Mouse (Mus musculus) thymus, adult 2 months (tissue): ENCODE results near the gene Plcl1. TPM values are rescaled to one million over a fixed set of nuclear protein-coding genes. Genes with fewer than 3 reads are reported as not detected.

Experiments used
- DNase-seq: peaks from one replicate; pipeline ENCODE4 v3.0.0; 2021
- H3K27ac ChIP-seq: fragments of 200-500 bp; 2 replicates; pipeline ENCODE4 v1.5.1; 2012; ENCODE audit warnings: low read length, control low read depth; ENCODE audit not compliant: control insufficient read depth, insufficient read depth
- H3K27me3 ChIP-seq: fragments of 200-500 bp; 2 replicates; pipeline ENCODE4 v1.6.1; 2012; ENCODE audit warnings: mild to moderate bottlenecking, low read length, moderate library complexity, mixed read lengths; ENCODE audit not compliant: control insufficient read depth, insufficient read depth
- H3K36me3 ChIP-seq: fragments of 200-500 bp; 2 replicates; pipeline ENCODE4 v1.6.1; 2012; ENCODE audit warnings: mild to moderate bottlenecking, low read length, moderate library complexity; ENCODE audit not compliant: control insufficient read depth, insufficient read depth
- H3K4me1 ChIP-seq: fragments of 200-500 bp; replicated peaks from 2 replicates; pipeline ENCODE4 v1.6.1; 2012; ENCODE audit warnings: low read length; ENCODE audit not compliant: control insufficient read depth, insufficient read depth
- H3K4me3 ChIP-seq: fragments of 200-500 bp; 2 replicates; pipeline ENCODE4 v1.5.1; 2012; ENCODE audit warnings: mild to moderate bottlenecking, low read length, control low read depth, moderate library complexity; ENCODE audit not compliant: control insufficient read depth, insufficient read depth
- CTCF ChIP-seq: fragments of 200-500 bp; IDR thresholded peaks from 2 replicates; pipeline ENCODE4 v1.5.1; 2012; ENCODE audit warnings: mild to moderate bottlenecking, control low read depth, low read length, moderate library complexity, borderline replicate concordance; ENCODE audit not compliant: control insufficient read depth, poor library complexity, insufficient read depth; ENCODE audit errors: extremely low read depth
- POLR2A ChIP-seq: fragments of 200-500 bp; IDR thresholded peaks from 2 replicates; pipeline ENCODE4 v1.6.1; 2012; ENCODE audit warnings: mild to moderate bottlenecking, low read length, control low read depth, moderate library complexity; ENCODE audit not compliant: control insufficient read depth, poor library complexity, insufficient read depth; ENCODE audit errors: extremely low read depth
- WGBS: fragments of 180-500 bp; shearing (Covaris S2); methylation state at CpG from one replicate; pipeline ENCODE4 v1.1.7; 2018; 5-methylcytosine and 5-hydroxymethylcytosine counted together
- polyA plus RNA-seq: library from polyadenylated mRNA; depleted of rRNA; stranded (reverse); fragments of >200 nt; gene quantifications from 2 replicates; pipeline ENCODE4 v1.2.3, GENCODE M21; 2012

Gene Plcl1
- polyA plus RNA-seq, 1 experiment: 2.7 TPM

DNA sequence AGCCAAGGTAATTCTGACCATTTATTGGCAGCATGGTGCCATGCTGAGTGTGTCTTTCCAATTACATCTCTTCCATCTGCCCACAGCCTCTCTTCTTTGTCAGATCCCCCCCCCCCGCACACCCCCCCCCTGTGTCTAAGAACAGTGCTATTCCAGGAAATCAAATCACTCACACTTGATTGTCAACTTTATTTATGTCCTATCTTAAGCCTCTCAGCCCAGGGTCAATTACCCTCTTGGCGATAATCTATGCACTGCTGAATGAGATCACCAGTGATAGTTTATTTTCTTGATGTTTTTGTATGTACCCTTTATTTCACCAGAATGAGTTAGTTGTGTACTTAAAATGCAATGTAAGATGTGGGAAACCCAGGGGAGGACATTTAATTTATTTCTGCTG lies 176.0 kb downstream of the Plcl1 start:
- no peak for DNase-seq
- Histone ChIP-seq H3K27me3 (no peaks in the 10 kb centered on the region), H3K4me1 (no peaks in the 10 kb centered on the region), H3K4me3 (no peak overlapping the region), H3K36me3 (no peaks in the 10 kb centered on the region), H3K27ac (no peak overlapping the region)
- 86% methylated on average over 2 of the region's 2 CpGs for WGBS
- TF ChIP-seq POLR2A (no peak), CTCF (no peak)

DNA sequence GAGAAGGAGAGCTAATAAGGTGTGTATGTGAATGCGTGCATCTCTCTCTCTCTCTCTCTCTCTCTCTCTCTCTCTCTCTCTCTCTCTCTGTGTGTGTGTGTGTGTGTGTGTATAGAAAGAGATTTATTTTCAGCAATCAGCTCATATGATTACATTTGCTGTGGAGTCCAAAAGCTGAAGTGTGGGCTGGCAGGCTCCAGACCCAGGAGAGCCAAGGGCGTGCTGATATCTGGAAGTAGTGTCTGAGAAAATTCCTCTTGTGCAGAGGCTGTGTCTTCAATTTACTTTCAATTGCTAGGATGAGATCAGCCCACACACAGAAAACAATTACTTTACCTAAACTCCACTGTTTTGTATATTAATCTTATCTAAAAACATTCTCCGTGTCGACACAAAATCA lies 179.7 kb downstream of the Plcl1 start:
- 97% methylated on average over 4 of the region's 4 CpGs for WGBS
- H3K4me3 ChIP-seq: no peak overlapping the region
- no peak overlapping the region for H3K27ac ChIP-seq
- H3K36me3 ChIP-seq: no peaks in the 10 kb centered on the region
- TF ChIP-seq POLR2A: no peak
- no peak for TF ChIP-seq CTCF
- no peak for DNase-seq
- no peaks in the 10 kb centered on the region for H3K27me3 ChIP-seq
- no peaks in the 10 kb centered on the region for H3K4me1 ChIP-seq

DNA sequence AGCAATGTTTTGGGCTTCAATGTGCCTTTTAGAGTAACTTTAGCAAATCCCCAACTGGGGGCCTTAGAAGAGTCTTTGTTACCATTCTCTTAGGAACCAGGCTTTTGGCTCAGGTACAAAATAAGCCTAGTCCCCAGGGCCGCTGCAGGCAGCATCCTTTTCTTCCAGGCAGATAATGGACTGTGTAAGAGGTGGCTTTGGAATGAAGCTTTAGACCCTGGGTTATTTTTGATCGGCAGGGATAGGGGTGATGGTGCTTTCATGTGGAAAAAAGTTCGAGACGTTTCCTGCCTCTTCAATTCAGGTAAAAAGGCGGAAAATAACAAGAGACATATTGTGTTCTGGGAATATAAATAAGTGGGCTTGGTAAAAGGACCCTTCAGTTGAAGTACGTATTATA lies 182.4 kb downstream of the Plcl1 start:
- TF ChIP-seq POLR2A: no peak
- TF ChIP-seq CTCF: no peak
- no peak for DNase-seq
- H3K27ac ChIP-seq: no peak overlapping the region
- H3K27me3 ChIP-seq: no peaks in the 10 kb centered on the region
- no peaks in the 10 kb centered on the region for H3K36me3 ChIP-seq
- WGBS: 97% methylated on average over 6 of the region's 6 CpGs
- no peak overlapping the region for H3K4me3 ChIP-seq
- no peaks in the 10 kb centered on the region for H3K4me1 ChIP-seq

DNA sequence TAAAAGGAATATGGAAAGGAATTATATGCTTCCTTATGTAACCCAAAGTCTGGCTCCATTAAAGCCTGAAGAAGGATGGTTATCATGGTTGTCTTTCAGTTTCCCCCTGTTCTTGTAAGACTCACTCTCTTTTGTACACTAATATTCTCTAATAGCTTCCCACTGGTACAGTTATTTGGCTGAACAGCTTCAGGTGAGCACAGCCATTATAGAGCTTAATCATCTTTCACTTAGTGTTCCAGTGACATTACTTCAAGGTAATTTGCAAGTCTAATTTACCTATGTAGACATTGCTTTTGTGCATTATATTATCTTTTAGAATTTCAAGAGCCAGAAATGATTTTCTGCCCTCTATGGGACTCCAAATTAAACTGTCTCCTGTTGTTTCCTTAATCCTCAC lies 184.3 kb downstream of the Plcl1 start:
- Histone ChIP-seq H3K27me3 (no peaks in the 10 kb centered on the region), H3K4me1 (no peaks in the 10 kb centered on the region), H3K36me3 (no peaks in the 10 kb centered on the region), H3K4me3 (no peak overlapping the region), H3K27ac (no peak overlapping the region)
- TF ChIP-seq CTCF (no peak), POLR2A (no peak)
- DNase-seq: no peak

DNA sequence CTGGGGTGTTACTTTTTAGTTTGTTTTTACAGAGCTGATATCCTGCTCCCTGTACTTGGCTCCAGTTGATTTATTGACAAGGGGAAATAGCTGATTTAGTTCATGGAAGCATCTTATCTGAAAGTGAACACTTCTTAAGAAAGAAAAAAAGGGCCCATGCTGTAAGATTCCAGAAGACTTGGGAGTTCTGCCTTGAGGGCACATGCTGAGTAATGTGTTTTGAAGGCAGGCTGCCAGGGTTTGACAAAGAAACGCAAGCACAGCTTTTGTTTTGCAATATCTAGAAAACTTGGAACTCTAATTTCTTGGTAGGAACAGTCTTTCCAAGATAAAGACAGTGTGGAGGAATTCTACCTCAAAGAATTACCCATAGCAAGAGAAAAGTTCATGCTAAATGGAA lies 194.8 kb downstream of the Plcl1 start:
- no peaks in the 10 kb centered on the region for H3K36me3 ChIP-seq
- TF ChIP-seq CTCF (no peak), POLR2A (no peak)
- no peak overlapping the region for H3K27ac ChIP-seq
- 100% methylated on average over 1 of the region's 1 CpGs for WGBS
- H3K4me3 ChIP-seq: no peak overlapping the region
- no peaks in the 10 kb centered on the region for H3K27me3 ChIP-seq
- DNase-seq: no peak
- H3K4me1 ChIP-seq: no peaks in the 10 kb centered on the region

DNA sequence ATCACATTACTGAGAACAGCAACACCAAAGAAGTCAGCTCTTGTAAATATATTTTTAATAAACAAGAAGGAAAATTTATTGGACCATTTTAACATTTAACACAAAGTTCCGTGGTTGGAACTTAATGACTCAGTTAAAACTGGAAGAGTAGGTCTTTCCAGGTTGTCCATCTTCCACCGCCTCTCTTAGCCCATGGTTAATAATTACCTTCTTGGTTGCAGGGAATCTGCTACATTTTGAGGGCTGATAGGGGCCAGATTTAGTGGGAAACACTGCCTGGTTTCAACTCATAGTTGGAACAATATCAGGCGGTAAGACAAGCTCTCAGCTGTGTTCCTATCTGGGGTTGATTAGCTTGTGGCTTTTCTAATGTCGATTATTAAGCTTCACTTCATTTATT lies 198.9 kb downstream of the Plcl1 start:
- TF ChIP-seq POLR2A (no peak), CTCF (no peak)
- H3K27me3 ChIP-seq: no peaks in the 10 kb centered on the region
- no peaks in the 10 kb centered on the region for H3K4me1 ChIP-seq
- H3K36me3 ChIP-seq: no peaks in the 10 kb centered on the region
- DNase-seq: no peak
- no peak overlapping the region for H3K27ac ChIP-seq
- WGBS: 96% methylated on average over 4 of the region's 4 CpGs
- H3K4me3 ChIP-seq: no peak overlapping the region

DNA sequence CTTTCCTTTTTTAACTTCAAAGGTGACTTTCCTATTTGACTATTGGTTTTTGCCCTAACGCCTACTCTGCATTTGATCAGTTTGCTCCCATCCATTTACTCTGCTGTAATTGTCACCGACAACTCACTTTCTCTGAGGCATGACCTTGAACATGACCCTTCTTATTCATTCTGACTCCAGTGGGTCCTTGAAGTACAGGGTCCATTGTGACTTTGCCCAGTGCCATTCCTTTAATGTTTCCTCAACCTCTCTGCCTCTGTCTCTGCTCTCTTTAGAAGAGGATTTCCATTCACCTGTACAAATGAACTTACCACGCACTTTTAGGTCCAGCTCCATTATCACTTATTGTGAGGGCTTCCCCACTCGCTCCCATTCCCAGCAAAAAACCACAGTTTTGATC lies 199.7 kb downstream of the Plcl1 start:
- Histone ChIP-seq H3K27ac (no peak overlapping the region), H3K36me3 (no peaks in the 10 kb centered on the region), H3K4me1 (no peaks in the 10 kb centered on the region), H3K27me3 (no peaks in the 10 kb centered on the region), H3K4me3 (no peak overlapping the region)
- no peak for DNase-seq
- TF ChIP-seq POLR2A: no peak
- TF ChIP-seq CTCF: no peak
- 94% methylated on average over 4 of the region's 4 CpGs for WGBS
